Mouse (Mus musculus) lung, postnatal 36 days (tissue): ENCODE measurements around the gene Pan2.

Source experiments
- DNase-seq: peaks from one replicate; pipeline ENCODE4 v3.0.0; 2022; ENCODE audit warnings: mixed read lengths

The Pan2 gene

DNA sequence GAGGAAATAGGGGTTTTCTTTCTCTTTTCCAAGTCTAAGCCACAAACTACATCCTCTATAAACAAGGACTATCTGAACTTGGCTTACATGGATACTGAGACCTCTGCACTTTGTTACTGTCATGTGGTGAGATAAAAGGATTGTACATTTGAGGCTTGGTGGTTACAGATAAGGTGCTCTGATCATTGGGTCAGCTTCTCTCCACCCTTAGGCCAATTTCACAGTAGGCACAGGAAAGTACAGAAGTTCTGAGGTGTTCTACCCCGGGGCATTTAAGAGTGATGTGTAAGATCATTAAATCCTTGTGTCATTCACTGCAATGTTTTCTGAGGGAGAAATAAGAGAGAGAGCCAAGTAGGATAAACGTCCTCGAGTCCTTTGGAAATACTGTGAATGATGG lies 33.5 kb downstream of the Pan2 start:
- no peak for DNase-seq

DNA sequence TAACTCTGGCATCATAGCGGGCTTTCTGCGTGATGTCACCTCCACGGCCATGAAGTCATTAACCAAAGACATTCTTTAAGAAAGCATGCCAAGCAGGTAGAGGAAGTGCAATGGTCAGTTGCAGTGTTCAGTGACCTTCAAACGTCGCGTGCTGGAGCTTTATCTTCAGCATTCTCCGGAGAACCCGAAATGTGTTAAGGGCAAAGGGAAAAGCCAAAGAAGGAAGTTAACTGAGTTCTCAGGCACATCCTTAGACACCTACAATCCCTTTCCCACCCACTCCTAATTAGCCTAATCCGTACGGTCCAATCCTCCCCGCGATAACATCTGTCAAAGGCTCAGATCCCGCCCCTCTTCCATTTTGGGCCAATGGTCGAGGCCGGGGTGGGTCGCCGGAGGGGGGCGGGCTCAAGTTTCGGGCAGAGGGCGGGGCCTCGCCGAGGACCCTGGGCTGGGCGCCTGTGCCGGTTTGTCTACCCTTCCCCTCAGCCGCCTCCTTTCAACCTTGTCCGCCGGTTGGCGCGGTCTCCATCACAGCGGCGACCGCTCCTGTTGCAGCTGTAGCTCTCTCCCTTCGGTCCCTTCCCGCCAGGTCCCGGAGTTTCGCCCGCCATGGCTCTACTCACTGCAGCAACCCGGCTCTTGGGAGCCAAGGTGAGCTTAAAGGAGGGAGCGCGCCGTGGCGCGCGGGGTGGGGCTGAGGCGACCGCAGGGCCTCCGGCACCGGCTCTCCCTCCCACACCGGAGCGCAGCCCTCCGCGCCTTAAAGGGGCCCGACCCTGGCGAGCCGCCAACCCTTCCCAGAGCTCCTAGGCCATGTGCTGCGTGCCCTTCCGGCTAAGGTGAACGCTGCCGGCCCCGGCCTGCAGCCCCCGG lies 34.4 kb downstream of the Pan2 start, which contains the start of gene Cs:
TSS of gene Cs (plus strand) at position 429 of the 876 bp plus-strand sequence.
- DNase-seq = peak; percentile 98

DNA sequence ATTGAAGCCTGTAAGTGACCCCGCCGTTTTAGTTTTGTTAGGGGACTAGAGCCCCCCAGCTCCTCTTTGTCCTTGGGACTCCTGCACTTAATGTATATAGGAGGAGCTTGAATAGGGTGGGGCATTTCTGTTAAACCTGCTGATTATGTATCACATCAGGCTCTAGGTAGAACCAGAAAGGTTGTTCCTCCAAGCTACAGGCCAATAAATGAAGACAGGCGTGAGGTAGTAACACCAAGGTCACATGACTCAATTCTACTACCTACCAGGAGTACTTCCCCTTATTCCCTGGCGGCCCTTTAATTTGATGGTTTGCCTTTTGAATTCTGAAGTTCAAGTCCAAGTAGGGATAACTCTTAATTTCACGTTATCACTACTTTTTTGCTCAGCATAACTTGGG lies 35.3 kb downstream of the Pan2 start:
- no peak for DNase-seq

DNA sequence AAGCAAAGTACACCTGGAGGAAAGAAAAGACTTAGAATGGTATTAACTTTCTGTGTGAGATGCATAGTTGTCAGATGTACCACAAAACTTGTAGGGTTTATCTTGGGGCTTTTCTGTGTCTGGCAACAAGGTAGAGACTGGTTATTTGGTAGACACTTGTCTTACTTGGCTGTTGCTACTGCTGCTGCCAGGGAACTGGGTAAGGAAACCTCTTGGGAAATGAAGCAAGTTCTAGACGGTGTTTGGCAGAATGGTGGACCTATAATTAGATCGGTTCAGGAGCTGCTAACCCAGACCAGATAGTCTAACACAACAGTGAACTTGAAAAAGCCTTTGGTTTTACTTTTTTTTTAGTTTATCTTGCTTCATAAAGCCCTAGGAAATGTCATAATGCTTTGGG lies 35.8 kb downstream of the Pan2 start:
- no peak for DNase-seq

DNA sequence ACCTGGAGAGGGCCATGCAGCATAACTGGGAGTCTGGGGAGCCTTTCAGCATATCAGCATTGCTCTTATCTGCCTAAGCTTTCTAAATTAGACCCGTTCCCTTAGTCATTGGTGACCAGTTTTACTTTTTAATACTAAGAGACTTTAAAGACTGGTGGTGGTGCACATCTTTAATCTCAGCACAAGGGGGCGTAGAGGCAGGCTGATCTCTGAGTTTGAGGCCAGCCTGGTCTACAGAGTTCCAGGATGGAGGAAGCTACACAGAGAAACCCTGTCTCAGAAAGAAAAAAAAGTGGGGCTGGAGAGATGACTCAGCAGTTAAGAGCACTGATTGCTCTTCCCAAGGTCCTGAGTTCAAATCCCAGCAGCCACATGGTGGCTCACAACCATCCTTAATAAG lies 37.1 kb downstream of the Pan2 start:
- DNase-seq = no peak

DNA sequence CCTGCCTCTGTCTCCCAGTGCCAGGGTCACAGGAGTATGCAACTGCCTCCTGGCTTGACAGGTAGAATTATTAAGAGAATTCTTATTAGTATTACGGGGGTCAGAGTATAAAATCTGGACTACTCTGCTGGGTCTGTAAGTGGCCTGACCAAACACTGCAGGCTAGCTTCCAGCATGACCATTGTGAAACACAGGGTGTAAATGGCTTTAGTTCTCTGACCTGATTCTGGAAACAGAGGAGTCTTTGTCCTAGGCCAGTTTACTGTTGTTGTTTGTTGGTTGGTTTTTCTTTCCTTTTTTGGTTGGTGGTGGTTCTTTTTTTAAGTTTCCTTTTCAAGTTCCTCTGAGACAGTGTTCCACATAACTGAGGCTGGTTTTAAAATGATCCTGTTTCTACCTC lies 40.3 kb downstream of the Pan2 start:
- no peak for DNase-seq

DNA sequence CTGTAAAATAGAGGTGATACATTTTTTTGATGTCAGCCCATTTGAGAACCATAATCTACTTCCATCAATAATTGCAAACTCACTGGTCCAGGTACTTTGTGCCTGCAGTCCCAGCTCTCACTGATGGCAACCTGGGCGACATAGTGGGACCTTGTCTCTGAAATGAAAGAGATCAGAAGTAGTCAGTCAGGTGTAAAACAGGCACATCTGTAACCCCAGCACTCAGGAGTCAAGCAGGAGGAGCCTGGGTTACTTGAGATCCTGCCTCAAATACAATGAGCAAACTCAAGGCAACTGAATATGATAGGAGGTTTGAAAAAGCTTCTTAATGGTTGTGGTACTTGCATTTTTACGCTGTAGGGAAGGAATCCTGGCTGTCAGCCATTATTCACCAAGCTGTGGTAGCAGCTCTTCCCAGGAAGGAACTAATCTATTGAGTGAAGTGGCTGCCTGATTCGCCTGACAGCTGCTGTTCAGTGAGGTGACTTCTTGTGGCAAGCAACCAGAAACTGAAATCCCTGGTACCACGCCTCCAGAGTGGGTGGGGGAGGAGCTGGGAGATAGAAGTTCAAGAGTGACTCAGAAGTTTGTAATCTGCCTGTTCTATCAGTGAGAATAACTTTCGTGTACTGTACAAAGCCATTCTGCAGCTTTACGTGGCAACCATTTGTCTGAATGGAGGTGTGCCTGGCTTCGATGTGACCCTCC lies 41.6 kb downstream of the Pan2 start:
- DNase-seq = peak; percentile 93

DNA sequence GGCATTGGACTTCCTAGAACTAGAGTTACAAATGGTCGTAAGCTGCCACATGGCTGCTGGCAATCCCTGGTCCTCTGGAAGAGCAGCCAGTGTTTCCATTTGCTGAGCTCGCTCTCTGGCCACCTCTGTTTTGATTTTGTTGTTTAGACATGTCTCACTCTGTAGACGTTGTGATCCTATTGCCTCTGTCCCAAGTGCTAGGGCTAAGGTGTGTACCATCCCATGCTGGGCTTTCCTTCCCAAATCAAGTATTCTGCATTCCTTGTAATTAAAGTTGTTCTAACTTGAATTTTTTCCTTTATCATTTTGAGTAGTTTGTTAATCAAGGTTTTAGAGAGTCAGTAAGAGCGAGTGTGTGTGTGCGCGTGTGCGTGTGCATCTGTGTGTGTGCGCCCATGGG lies 44.4 kb downstream of the Pan2 start:
- no peak for DNase-seq

DNA sequence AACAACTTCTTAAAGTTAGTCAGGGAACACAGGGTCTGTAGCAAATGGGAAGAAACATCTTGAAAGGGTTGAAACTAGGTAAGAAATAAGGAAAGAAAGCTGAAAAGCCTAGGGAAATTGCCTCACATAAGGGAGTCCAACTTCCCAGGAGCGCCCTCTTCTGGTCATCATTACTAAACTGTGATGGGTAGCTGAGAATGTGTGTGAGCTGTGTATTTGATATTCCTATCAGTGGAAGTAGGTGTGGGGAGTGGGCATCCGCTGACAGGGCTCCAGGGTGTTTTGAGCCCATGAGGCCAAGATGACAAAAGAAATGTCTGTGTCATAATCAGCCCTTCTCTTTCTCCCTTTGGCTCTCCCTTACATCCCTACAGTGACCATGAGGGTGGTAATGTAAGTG lies 55.7 kb downstream of the Pan2 start:
- peak; percentile 87 for DNase-seq

DNA sequence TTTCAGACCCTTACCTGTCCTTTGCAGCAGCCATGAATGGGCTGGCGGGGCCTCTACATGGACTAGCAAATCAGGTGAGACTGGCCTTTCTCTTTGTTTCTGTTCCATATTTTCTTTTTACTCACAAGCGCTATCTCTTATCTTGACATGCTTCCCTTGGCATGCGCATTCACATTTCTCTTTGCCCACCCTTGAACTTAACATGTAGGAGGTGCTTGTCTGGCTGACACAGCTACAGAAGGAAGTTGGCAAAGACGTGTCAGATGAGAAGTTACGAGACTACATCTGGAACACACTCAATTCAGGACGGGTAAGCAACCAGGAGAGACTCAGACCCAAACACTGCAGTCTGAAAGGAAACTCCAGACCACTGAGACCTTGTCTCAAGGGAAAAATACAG lies 56.1 kb downstream of the Pan2 start:
- DNase-seq = no peak

DNA sequence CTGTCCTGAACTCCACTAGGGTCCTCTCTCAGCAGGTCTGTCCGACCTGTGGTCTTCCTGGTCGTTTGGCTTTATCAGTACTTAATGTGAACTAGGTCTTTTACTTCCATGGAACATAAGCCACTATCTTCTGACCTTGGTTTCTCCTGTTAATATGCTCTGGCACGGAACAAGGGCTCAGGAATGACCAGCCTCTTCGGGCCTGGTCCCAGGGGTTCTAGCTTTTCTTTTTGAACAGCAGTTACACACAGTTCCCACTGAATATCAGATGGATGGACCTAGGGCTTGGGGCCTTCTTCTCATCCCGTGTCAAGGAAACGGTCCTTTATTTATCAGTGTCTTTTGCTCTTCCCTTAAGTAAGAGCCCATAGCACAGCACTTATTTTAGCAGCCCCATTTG lies 58.7 kb downstream of the Pan2 start:
- no peak for DNase-seq

DNA sequence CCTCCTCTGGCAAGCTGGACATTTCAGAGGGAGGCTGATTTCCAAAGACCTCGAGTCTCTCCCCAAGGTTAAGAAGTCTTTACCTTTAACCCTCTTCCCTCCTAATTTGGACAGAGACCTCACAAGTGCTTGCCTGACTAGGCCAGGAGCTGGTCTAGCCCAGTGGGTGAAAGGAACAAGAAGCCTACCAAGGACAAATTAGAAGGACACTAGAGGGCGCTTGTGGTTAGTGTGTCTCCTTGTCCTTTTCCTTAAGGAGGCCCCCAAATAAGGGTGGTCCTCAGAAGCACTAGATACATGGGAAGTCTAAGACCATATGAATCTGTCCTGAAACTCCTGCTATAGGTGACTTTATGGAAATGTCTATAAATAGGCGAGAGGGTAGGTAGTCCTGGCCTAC lies 59.4 kb downstream of the Pan2 start:
- peak; percentile 73 for DNase-seq

DNA sequence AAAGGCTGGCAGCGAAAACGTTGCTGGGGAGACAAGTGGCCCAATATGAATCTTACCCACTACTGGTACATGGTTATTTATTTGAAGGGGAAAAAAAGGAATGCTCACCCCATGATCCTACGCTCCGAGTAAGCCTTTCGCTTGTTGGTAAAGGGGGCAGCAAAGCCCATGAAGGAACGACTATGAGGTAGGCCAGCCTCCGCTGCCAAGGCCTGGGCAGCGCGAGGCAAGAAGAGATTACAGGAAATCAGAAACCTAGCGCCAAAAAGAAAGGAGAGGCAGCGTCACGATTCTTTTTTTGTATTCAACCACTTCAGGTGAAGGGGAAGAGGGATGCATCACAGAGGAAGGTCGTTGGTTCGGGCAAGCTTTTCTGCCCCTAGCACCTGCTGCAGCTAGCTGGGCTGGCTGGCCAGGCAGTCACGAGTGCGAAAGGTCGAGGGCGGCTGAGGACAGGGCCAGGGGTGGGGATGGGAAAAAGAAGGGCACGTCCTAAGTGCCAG lies 64.8 kb downstream of the Pan2 start:
- DNase-seq = no peak

DNA sequence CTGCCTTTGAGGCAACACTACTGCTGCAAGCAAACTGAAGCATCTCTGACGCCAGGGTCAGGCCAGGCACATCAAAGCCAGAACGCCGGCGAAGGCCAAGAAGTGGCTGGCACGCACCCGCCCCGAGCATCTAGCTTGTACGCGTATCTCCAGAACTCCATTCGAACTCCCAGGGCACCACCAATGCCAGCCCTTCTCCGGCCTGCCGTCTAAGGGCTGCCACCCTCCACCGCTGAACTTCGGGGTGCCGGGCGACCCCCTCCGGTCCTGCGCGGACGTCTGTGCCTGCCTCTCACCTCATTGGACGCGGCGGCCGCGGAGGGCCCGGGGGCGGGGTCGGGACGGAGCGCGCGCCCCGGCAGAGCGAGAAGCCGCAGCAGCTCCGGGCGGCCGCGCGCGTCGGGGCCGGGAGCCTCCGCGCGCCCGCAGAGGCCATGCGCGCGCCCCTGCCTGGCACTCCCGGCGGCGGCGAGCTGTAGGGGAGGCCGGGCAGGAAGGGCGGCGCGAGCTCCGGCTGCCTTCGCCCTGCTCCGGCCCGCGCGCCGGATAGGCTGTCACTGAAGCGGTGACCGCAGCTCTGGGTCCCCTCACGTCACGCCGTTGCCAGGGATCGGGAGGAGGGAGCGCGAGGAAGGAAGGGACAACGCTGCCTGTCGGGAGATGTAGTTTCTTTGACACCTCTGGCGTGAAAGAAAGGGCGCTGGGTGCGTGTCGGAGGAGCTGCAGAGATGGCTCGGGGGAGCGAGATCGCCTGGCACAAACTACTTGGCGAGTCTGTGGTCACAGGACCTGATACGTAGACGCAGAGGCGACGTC lies 65.5 kb downstream of the Pan2 start, which contains the start of gene Coq10a:
TSS of gene Coq10a (minus strand) at position 596 of the 816 bp plus-strand sequence.
- peak; percentile 94 for DNase-seq

DNA sequence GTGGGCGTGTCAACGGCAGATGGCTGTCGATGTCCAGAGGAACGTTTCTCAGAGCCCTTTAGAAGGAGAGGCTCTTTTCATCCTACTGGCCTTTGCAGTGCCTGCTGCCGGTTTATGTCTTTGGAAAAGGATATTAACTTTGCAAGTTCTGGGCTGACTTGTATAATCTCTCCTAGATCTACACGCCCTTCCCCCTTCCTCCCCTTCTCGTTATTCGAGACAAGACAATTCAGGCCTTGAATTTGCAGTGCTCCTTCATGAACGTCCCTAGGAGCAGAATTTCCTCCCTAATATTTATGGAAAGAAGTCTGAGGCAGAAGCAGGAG lies 66.0 kb downstream of the Pan2 start:
- no peak for DNase-seq

DNA sequence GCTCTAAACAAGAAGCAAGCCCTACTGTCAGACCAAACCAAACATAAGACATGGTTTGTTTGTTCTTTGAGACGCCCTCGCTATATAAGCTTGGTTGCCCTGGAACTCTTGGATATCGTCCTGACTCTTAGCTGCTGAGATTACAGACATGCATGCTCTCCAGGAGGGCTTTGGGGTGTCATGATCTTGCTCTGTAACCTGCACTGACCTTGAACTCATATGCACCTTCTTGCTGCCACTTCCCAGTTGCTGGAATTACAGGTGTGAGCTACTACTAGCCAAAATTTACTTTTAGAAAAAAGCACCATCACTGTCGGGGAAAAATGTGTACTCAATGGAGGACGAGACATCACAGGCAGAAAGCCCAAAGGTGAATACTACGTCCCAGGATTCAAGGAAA lies 66.5 kb downstream of the Pan2 start:
- no peak for DNase-seq

DNA sequence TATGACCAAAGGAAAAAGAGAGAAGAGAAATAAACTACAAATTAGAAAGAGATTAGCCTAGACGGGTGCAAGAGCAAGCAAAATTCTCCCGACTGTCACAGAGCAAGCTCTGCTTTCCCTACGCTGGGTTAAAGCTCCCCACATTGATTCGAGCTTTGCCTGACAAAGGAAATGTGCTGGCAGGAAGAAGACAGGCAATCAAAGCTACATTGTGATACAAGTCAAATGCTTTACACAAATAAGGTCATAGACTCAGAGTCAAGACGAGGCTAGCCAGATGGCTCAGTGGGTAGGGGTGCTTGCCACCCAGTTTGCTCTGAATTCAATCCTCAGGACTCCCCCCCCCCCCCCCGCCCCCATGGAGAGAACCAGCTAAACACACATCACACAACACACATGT lies 66.9 kb downstream of the Pan2 start:
- DNase-seq = no peak

DNA sequence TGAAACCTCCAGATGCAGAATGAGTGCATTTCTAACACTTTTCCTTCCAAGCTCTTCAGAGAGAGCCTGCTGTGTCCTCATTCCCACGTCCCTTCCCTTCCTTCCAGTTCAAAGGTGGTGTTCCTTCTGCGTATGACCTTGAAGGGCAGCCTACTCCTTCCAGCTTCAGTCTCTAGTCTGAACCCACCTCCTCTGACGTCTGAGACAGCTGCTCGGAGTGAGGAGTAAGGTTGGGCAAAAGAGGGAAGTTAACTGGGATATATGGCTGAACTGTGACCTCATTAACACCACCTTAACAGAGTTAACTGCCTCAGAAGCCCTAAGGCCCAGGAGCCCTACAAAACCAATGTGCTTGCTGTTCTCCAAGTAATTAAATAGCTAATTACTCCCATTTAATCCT lies 67.5 kb downstream of the Pan2 start:
- no peak for DNase-seq
